Mouse (Mus musculus): ENCODE results near the gene Rftn1.

- TF ChIP-seq GATA1 (IDR thresholded peaks at IDR 0.05; ENCODE audit: borderline replicate concordance, low read length) (no peak), FLI1 (IDR thresholded peaks at IDR 0.05; ENCODE audit: low read length) (no peak)
These were observed 100.7 kb downstream of the Rftn1 start for GRCm38 (mm10) chr17:50089725-50090124.

Data from megakaryocyte, embryonic 14.5 days (primary cell).